Mouse (Mus musculus) heart, embryonic 13.5 days (tissue): ENCODE measurements around the gene Spef1. TPM values are rescaled to one million over a fixed set of nuclear protein-coding genes. Genes with fewer than 3 reads are reported as not detected.

ENCODE experiments used
- polyA plus RNA-seq: library from polyadenylated mRNA; unstranded; fragments of >200 nt; fragmentation: Nextera tagmentation; extraction: Ambion mirVana; gene quantifications from 2 replicates; pipeline ENCODE4 v1.2.1, GENCODE M21; 2015

Gene Spef1
- polyA plus RNA-seq, 1 experiment from 2014 or later, result 1.3 TPM

Other genes starting within 250 kb of the Spef1 start
- gene Gfra4, start 144.2 kb downstream of the Spef1 start, polyA plus RNA-seq, result 3.2 and 3.4 TPM in 2 replicates
- gene Adam33, start 123.5 kb downstream of the Spef1 start, polyA plus RNA-seq, result 11.7 and 12.8 TPM in 2 replicates
- gene Siglec1, start 100.5 kb downstream of the Spef1 start, polyA plus RNA-seq, result 0.31 and 0.33 TPM in 2 replicates
- 8.1 and 8.4 TPM in 2 replicates for gene Hspa12b, start 60.0 kb downstream of the Spef1 start, polyA plus RNA-seq
- not detected in 2 replicates for gene Gm11037, start 53.8 kb downstream of the Spef1 start, polyA plus RNA-seq
- 69.0 and 71.4 TPM in 2 replicates for gene 1700037H04Rik, start 27.2 kb downstream of the Spef1 start, polyA plus RNA-seq
- gene Cenpb, start 7.2 kb downstream of the Spef1 start, polyA plus RNA-seq, result 6.8 and 7.0 TPM in 2 replicates
- 36.6 and 41.2 TPM in 2 replicates for gene Cdc25b, start 333 bp downstream of the Spef1 start, polyA plus RNA-seq
- 32.0 and 35.2 TPM in 2 replicates for gene Ap5s1, start 19.8 kb upstream of the Spef1 start, polyA plus RNA-seq
- gene Mavs, start 46.8 kb upstream of the Spef1 start, polyA plus RNA-seq, result 18.8 and 20.1 TPM in 2 replicates
- gene Pank2, start 75.2 kb upstream of the Spef1 start, polyA plus RNA-seq, result 20.8 and 25.1 TPM in 2 replicates
- 2.0 and 2.2 TPM in 2 replicates for gene Rnf24, start 165.6 kb upstream of the Spef1 start, polyA plus RNA-seq